Mouse (Mus musculus) urinary bladder, postnatal 14 days (tissue): ENCODE measurements at regions not wholly inside any gene's neighbourhood (a gene's known extent, or its start where the extent isn't known, plus 50 kb on each side); places are given as distances from the start of the nearest gene placed in this dataset.

Experiments
- DNase-seq: peaks from one replicate; pipeline ENCODE4 v3.0.0; 2021; ENCODE audit warnings: low spot score

DNA sequence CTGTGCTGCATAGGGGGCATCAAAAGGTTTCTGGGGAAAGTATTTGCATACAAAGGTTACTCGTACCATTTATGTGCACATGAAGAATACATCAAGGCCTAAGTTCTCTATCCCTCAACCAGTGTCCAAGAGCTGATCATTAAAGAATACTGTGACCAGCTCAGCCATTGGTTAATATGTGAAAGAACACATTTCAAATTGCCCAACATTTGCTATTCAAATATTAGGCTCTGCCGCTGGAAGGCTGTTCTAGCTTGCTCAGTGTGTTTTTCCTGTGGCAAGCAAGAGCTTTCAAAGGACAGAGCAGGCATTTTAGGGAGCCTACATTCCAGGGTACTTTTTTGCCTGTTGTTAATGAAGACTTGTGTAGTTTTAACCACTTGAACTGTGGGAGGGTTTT lies 220.8 kb downstream of the Ahr start:
- no peak for DNase-seq

DNA sequence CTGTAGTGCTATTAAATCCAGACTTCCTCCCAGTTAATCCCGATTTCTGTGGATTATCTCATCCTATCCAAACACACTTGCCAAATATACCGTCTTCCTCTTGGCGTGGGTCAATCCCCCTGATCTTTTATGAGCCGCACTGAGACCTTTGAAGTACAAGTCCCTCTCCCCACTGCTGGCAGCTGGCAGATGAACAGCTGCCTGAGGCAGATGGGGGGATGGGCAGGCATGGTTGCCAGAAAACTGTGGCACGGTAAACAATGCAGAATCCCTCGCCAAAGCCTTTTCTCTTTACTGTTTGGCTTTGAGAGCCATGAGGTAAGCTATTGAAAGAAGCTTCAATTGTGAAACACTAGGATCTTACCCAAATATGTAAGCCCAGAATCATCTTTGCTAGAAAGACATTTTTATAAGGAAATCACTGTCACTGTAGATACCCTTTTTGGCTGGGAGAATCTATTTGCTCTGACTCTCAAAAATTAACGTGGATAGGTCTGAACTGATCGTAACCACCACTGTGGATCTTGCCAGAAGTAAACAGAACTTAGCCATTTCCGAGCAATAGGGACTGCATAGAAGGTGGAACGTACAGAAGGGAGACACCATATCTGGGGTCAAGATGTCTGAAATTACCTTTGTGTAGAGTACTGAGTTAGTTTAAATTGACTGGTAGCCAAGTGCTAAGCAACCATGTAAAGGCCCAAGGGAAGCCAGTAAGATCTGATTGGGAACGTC lies 221.5 kb downstream of the Ahr start:
- DNase-seq: peak; percentile 46

DNA sequence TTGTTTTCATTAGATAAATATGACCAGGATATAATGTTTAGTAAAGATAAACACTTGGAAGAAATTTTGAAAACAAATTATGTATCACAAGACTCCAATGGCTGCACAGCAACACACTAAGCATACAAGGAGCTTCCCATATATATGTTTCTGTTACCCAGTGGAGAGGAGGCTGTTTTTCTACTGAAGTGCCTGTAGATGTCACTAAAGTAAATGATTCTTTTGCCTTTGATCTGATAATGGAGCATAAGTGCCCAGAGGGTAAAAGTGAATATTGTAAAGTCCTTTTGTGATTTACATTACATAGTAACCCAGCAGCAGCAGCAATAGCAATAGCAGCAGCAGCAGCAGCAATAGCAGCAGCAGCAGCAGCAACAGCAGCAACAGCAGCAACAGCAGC lies 226.3 kb downstream of the Ahr start:
- DNase-seq: no peak

DNA sequence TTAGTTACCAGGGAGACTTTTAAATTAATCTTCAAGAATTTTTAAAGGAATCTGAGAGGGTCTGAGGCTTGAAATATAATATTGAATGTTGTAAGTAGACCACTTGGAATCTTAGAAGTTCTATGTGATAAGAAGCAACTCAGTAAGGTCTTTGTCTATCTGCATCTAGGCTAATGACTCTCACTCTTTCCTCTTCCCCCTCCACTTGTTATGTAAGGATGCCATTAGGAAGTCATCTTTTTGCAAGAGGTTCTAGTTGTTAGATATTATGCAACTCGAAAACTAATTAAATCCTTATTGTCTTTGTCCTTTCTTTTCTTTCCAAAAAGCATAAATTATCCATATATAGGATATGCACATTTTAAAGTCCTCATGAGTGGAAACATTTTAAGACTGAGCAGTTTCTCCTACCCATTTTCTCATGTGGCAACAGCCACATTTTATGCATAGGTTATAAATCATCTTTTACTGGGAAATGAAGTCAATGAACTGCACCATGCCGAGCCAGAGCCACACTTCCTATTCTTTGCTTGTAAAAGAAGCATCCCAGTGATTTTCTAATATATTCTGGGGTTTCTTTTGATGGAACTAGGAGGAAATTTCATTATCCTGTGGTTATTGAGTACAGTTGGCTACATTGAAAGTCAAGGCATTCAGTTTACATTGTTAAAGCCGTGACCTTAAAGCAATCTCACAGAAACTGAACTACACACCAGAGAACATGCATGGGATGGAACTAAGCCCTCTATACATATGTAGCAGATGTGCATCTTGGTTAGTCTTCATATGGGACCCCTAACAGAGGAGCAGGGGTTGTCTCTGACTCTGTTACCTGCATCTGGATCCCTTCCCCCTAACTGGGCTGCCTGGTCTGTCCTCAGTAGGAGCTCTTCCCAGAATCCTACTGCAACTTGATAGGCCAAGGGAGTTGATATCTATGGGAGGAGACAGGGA lies 230.8 kb downstream of the Ahr start:
- DNase-seq: no peak

DNA sequence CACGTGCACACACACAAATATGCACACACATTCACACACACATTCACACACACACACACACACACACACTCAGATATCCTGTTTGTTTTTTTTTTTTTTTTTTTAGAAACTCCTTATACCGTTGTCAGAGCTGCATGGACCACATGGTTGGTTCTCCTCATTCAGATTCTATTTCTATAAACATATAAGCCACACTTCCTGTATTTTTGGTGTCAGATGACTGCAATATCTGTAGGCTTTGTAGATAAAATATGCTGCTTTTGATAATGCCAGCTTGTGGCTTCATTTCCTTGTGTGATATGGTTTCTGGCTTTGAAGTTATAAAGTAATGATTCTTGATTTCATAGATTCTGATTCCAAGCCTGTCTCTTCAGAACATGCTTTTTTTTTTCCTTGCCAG lies 231.7 kb downstream of the Ahr start:
- DNase-seq: no peak

DNA sequence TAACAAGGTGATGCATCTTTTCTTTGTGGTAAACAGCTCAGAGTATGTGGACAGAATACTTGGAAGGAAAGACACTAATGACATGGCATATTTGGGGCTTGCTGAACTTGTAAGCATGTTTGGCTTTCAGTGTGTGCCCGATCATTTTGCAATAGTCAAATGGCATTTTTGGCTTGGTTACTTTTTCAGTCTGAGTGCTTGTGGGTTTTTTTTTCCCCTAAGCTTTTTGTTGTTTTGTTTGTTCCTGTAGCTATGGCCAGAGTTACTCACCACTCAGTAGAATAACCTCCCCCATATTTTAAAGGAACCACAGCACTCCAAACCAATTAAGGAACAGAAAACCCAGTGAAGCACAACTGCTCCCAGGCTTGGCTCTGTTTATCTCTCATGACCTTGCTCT lies 240.2 kb downstream of the Ahr start:
- no peak for DNase-seq

DNA sequence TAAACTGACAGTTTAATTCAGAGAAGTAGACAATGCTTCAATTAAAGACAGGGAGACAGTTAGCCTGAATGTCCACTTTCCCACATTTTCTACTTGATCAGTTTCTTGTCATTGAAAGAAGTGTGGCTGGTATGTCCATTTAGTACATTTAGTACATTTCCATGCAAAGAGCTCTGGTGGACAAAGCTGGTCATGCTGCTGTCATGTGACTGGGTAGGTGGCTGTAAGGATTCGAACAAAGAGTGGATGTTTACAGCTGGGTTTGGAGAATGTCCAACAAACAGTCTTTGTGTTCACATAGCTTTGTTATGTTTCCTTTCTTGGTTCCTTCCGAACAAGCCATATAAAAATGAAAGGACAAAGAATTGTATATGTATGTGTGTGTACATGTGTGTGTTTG lies 241.3 kb downstream of the Ahr start:
- DNase-seq: no peak

DNA sequence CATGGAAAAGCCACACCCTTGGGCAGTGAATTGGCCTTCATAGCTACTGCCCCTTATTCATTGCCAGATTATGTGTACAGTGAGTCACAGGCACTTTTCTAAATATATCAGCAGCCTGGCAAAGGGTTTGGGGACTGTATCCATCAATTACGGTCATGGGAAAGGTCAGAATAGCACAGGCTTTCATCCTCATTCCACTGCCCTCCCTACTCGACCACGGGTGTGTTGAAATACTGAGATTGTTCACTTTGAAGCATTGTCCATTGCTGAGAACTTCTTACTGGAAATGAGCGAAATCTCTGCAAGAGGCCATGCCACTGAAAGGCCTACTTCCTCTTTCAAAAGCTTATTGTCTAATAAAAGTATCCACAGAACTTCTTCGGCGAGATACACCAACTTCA lies 242.9 kb downstream of the Ahr start:
- DNase-seq: no peak

DNA sequence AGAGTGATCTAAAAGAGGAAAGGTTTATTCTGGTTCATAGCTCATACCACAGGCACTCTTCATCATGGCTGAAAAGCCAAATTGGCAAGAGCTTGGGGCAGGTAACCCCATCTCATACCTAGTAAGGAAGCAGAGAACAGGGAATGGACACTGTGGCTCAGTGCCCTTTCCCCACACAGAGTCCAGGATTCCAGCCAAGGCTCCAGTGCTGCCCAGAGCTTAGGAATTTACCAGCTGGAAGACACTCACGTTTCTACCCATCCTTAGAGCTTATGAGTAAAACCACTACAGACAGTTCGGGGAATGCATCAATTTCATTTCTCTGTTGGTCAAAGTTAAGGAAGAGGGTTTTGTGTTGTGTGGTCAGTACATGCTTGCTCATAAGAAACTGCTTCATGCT lies 241.0 kb downstream of the Snx13 start:
- DNase-seq: peak; percentile 17

DNA sequence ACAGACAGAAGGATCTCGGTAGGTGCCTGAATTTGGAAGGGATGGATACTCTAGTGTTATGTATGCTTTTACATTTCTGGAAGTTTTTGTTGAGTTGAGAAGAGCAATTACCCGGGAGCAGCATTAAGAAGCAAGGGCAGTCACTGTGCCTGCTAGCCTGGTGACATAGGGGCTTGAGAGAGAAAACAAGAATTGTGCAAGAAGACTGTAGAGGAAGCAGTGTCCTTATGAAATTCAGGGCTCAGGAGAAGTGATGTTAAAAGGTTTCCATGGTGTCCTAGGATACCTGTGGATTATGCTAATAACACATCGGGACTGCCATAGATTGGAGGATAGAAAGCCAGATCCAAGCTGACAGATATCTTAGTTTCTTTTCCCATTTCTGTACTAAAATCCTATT lies 240.6 kb downstream of the Snx13 start:
- DNase-seq: no peak

DNA sequence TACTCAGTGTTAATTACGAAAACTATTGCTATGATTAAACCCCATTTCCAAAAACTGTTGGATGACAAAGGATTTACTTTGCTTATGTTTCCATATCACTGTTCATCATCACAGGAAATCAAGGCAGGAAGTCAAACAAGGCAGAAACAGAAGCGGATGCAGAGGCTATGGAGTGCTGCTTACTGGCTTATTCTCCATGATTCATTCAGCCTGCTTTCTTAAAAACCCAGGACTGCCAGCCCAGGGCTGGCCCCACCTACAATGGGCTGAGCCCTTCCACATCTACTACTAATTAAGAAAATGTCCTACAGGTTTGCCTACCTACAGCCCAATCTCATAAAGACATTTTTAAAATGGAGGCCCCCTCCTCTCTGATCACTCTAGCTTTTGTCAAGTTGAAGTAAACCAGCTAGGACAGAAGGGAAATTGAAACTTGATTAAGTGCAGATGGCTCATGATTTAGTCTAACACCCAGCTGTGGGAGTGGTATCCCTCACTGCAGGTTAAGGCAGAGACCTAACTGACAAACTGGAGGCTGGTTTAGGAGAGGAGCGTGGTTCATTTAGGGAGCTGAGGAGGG lies 240.1 kb downstream of the Snx13 start:
- DNase-seq: no peak

DNA sequence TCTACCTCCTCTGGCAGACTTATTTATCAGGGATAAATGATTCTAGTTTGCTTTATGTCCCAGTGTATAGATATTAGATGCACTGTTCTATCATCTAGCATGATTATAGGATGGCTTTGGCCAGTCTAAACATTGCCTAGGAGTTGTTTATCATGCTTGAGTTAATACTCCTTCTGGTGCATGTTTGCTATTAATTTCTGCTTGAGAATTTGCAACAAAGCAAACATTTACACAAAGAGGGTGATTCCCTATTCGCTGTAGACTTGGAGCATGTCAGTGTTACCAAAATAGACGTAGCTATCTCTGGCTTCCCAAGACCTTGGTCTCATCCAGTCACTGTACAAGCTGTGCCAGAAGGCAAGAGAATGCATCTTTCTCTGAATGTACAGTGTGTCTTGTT lies 237.4 kb downstream of the Snx13 start:
- no peak for DNase-seq

DNA sequence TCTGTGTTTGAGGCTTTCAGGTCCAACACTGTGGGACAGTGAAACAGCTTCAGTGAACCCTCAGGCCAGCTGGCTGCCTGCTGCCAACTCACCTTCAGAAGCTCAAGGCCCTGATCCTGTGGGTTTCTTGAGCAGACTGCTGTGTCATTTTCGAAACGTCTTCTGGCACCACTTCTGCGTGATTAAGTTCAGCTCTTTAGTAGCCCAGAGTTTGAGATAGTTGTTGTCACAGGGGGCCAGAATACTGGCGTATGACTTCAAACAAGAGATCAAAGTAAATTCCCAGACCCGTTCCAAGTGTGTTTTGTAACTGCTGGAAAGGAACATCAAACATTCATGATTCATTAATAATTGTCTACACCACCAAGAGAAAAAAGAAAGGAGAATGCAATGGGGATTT lies 236.9 kb downstream of the Snx13 start:
- DNase-seq: no peak

DNA sequence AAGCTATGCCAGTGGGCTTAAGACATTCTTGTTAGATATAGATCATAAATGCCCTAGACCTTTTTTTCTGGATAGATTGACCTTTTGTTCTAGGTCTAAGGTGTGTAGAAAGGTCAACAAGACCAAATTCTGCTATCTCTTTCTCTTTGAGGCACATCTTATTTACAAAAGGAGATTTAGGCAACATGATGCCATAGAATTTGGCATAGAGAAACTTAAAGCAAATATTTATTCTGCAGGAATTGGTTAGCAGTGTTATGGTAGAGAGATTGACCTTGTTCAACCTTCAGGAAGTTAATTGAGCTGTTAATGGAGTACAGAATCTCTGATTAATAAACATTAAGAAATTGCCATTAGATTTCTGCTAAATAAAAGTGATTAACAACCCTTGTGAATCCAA lies 236.4 kb downstream of the Snx13 start:
- DNase-seq: no peak

DNA sequence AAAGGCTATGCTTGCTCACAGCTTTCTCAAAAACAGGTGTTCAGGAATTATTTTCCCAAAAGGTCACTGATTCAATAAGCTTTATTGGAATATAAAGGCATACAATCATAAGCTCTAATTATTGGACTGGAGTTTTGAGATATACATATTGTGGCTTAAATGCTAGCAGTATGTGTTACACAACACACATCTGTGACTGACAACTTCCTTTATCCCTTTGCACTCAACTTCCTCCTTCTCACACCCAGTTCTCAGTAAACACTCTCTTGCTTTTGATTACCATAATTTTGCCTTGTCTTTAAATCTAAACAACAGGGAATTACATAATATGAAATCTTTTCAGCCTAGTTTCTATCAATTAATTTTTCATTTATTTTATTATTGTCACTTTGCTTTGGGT lies 222.5 kb downstream of the Snx13 start:
- no peak for DNase-seq

DNA sequence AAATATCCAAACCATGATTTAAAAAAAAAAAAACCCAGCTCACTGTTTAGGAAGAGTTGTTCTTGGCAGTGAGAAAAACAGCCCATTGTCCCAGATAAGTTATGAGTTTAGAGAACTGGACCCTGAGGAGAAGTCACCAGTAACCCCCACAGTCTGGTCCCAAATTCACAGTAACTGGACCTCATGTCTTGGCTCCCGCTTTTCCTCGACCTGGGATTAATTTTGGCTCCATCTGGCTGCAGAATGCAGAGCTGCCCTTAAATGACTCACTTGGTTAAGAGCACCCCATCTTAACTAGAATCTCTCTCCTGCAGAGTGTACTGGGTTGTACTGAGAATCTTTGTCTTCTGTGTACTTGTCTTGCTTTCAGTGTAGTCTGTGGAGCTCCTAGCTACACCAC lies 221.0 kb downstream of the Snx13 start:
- no peak for DNase-seq

DNA sequence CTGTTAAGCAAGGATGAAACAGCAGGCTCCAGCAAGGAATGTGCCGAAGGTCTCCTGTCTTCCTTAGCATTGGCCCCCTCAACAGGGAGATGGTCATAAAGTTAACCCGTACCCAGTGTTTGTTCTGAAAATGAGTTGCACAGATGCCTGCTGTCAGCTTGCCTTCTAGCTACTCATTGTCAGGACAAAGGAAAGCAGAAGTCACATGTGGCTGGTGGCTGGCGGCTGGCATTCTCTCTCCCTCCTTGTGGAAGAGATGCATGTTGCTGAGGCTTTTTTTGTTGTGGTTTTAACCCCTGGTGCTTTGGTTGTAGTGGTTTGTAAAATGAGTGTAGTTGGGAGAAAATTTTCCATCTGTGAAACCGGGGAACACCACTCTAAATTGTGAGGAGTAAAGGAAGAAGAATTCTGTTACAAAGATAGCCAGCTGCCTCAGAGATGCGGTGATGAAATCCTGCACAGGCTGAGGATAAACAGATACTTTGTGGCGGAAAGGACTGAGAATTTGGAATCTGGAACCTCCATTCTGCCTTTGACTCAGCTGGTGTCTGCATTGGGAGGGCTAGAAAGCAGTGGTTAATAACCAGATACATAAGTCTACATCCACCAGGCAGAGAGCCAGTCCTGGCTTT lies 220.2 kb downstream of the Snx13 start:
- DNase-seq: no peak

DNA sequence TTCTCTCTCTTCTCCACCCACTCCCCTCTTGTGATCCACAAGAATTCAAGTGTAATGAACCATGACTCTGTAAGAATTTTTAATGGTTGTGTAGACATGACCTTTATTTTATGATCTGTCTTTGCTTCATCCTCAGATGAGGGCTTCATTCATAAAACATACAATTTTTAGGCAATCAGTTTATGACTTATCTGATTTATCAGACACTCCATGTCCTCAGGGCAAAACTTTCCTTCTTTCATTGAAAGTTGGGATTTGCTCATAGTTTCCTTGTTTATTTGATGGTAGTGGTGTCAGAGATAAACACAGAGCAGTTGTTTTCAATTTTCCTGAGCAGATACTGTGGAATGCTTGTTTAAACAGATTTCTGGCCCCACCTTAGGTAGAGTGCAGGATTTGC lies 212.8 kb downstream of the Snx13 start:
- no peak for DNase-seq

DNA sequence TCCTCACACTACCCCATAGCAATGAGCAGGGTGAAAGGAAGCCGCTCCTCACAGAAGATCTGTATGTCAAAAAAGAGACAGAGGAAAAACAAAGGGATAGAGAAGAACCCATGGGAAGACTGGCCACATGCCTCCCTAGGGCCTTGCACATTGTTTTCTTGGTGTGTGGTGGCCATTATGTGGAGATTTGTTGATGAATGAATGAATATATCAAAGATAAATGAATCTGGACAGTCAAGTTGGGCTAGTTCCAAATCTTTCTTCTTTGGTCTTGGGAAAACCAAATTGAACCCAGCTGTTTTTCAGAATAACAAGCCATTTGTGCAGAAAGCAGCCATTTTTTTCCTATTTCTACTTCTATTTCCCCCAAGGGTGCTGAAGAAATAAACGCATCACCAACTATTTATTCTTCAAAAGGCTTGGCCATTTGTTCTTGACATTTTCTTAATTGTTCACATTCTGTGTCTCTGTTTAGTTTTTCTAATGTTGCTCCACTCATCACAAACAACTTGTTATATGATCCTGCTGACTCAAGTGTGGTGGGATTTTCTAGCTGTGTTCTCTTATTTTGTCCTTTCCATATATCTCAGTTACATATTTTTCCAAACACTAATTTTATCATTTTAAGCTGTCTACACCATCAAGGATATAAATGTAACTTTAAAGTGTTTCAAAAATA lies 208.9 kb downstream of the Snx13 start:
- no peak for DNase-seq

DNA sequence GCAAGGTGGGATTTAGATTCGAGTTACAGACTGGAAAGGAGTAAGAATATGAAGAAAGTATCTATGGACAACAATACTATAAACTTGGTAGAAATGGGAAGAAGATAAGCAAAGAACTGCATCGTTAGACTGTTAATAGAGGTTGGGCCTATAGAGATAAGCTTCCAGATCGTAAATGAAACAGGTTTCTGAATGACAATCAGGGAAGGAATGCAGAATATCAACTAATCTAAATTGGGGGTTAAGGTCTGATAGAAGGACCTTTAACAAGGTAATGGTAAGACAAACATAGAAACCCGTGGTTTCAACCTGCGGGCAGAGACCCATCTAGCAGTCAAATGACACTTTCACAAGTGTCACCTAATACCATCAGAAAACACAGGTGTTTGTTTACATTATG lies 201.5 kb downstream of the Snx13 start:
- no peak for DNase-seq

DNA sequence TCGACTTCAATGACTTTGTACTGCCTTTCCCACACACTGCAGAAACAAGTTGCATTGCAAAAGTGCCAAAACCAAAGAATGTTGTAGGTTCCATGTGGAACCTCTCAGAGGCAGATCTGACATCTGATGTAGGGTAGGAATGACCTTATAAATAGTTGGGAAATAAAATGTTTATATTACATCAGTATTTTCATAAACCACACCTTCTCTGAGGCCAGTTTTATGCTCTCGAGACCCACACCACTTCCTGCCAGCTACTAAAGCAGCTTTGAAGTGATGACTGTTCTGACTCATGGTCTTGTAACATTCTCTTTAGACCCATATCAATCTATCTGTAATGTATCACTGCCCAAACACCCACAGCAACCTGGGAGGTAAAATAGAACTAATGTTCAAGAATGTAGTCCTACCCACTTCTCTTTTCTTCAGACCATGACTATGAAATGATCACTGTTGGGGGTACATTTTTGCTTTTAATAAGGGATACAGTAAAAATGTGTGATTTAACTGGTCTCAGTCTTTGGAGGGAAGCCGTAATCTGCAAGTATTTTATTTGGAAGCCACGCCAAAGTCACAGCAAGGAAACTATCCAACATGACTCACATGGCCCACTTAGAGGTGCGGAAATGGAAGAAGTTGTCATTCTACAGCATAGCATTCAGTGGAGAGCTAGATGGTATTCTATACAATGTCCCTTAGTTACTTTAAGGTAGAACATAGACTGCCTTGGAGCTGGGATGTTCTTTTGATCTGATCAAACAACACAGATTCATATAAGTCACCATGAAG lies 199.4 kb downstream of the Snx13 start:
- peak; percentile 6 for DNase-seq
